Mouse (Mus musculus) forebrain, postnatal 0 days (tissue): Measurements from ENCODE around the gene Bag6. TPM values are rescaled to one million over a fixed set of nuclear protein-coding genes. Genes with fewer than 3 reads are reported as not detected.

Experiments used
- ATAC-seq: fragments of 200-750 bp; cut with Nextera tagmentation; 2 replicates; pipeline ENCODE4 v1.8.0; 2017; ENCODE audit warnings: mild to moderate bottlenecking, moderate library complexity
- DNase-seq: peaks from one replicate; pipeline ENCODE4 v3.0.0-alpha.2; 2015
- H3K27ac ChIP-seq: fragments of 300-500 bp; sonication (generic); 2 replicates; pipeline ENCODE4 v1.5.1; 2014; ENCODE audit warnings: low read depth, mild to moderate bottlenecking, antibody characterized with exemption, low read length, moderate library complexity, mixed read lengths
- H3K27me3 ChIP-seq: fragments of 300-500 bp; sonication (generic); 2 replicates; pipeline ENCODE4 v1.6.1; 2014; ENCODE audit warnings: mild to moderate bottlenecking, low read length, mixed read lengths; ENCODE audit not compliant: insufficient read depth
- H3K36me3 ChIP-seq: fragments of 300-500 bp; sonication (generic); 2 replicates; pipeline ENCODE4 v1.6.1; 2014; ENCODE audit warnings: mild to moderate bottlenecking, moderate library complexity; ENCODE audit not compliant: insufficient read depth
- H3K4me1 ChIP-seq: fragments of 300-500 bp; sonication (generic); 2 replicates; pipeline ENCODE4 v1.6.1; 2014; ENCODE audit warnings: antibody characterized with exemption; ENCODE audit not compliant: insufficient read depth
- H3K4me2 ChIP-seq: fragments of 300-500 bp; sonication (generic); 2 replicates; pipeline ENCODE4 v1.6.1; 2014; ENCODE audit warnings: low read depth, mild to moderate bottlenecking, moderate library complexity
- H3K4me3 ChIP-seq: fragments of 300-500 bp; sonication (generic); 2 replicates; pipeline ENCODE4 v1.5.1; 2014; ENCODE audit warnings: low read depth, low read length, mixed read lengths
- H3K9ac ChIP-seq: fragments of 300-500 bp; sonication (generic); 2 replicates; pipeline ENCODE4 v1.6.1; 2014; ENCODE audit warnings: mild to moderate bottlenecking
- H3K9me3 ChIP-seq: fragments of 300-500 bp; sonication (generic); 2 replicates; pipeline ENCODE4 v1.6.1; 2016; ENCODE audit warnings: low read length
- CTCF ChIP-seq: sonication (generic); IDR thresholded peaks from 2 replicates; pipeline ENCODE4 v1.5.1; 2016; ENCODE audit warnings: antibody characterized with exemption, control low read depth, low read depth
- WGBS: fragments of 180-500 bp; shearing (Covaris S2); extraction: QIAGEN DNeasy Blood & Tissue Kit; methylation state at CpG from one replicate; pipeline ENCODE4 v1.1.7; 2014; 5-methylcytosine and 5-hydroxymethylcytosine counted together
- polyA plus RNA-seq: library from polyadenylated mRNA; unstranded; fragments of >200 nt; fragmentation: Nextera tagmentation; extraction: Ambion mirVana; gene quantifications from 2 replicates; pipeline ENCODE4 v1.2.1, GENCODE M21; 2015
- total RNA-seq: library from RNA; depleted of rRNA; stranded (reverse); fragments of >200 nt; gene quantifications from 2 replicates; pipeline ENCODE4 v1.2.3, GENCODE M21; 2014; rRNA removed

The Bag6 gene
- total RNA-seq: 285 and 340 TPM in 2 replicates
- 68.2 and 71.9 TPM in 2 replicates for polyA plus RNA-seq

DNA sequence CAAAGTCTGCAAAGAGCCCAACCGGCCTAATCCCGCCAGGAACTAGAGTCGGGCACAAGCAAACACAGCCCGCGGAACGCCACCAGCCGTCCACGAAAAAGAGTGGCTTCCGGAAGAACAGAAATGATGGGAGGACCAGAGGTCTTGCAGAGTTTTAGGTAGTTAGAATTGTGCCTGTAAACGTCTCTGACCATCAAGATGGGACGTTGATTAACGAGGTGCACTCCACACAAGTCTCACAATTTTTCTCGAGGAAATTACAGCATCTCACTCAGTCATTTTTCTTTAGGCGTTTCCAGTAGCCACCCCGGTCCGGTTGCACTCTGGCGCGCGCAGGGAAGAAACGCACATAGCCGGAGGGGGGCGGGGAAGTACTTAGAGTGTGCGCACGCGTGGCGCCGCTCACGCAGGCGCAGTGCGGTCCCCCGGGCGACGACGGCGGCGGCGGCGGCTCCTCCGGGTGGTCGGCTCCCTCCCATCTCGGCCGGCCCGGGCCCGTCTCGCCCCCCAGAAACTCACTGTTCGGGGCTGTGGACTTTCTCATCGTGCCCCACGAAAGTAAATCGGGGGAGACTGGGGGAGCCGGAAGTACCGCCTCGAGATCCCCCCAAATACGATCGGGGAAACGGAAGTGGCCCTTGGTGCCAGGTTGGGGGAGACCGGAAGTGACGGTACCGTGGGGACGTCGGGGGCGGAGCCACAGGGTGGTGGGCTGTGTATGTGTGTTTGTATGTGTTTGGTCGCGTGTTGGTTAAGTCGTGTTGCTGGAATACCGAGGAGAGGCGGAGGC, at the start of gene Bag6:
Gene Bag6 (plus strand): TSS at position 378 of the 790 bp plus-strand sequence.
- DNase-seq: peak; percentile 99
- Histone ChIP-seq H3K9me3 (no peaks in the 10 kb centered on the region), H3K9ac (peak within 1 kb of the TSS; percentile 73), H3K4me3 (peak within 1 kb of the TSS; percentile 92), H3K27me3 (no peaks in the 10 kb centered on the region), H3K36me3 (peaks cover 18% of the 10 kb centered on the region), H3K4me2 (peak within 1 kb of the TSS; percentile 83), H3K4me1 (peaks cover 7% of the 10 kb centered on the region), H3K27ac (peak within 1 kb of the TSS; percentile 90)
- ATAC-seq: peak; percentile 94
- WGBS: under 1% methylated on average over 66 of the region's 66 CpGs
- TF ChIP-seq CTCF: peak; percentile 10; the same call in 1 of the 2 replicates

DNA sequence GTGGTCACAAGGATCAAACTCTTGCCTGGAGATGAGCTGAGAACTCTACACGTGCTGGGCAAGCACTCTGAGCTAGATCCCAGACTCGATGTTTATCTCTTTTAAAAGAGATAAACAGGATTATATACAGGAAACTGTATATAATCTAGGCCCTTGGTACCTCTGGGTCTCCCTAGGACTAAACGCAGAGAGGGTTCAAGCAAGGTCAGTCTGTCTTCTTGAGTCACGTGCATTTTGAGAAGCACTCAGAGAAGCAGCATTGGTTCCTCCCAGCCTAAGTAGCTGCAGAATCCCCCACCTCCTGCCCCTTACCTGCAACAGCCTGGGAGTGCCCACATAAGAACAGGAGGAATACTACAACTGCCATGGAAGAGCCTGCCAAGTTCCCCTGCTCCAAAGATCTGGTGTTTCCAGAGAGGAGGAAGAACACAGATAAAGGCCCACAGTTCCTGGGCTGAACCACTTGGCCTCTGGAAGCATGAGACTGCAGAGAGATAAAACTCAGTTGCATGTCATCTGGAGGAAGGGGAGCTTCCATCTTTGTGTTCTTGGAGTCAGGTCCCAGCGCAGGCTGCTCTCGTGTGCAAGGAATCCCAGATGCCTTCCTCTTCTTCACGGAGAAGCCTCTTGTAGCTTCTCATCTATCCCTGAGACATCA, 49.6 kb upstream of the Bag6 start, which contains the start of gene Ly6g6f:
Gene Ly6g6f (minus strand): TSS at position 403 of the 658 bp plus-strand sequence.
- no peaks in the 10 kb centered on the region for H3K36me3 ChIP-seq
- peaks cover 3% of the 10 kb centered on the region; the same call in 1 of the 2 replicates for H3K4me1 ChIP-seq
- H3K9ac ChIP-seq: no peak within 1 kb of the TSS
- no peak for TF ChIP-seq CTCF
- ATAC-seq: no peak
- no peak within 1 kb of the TSS for H3K4me2 ChIP-seq
- H3K4me3 ChIP-seq: no peak within 1 kb of the TSS
- no peaks in the 10 kb centered on the region for H3K27me3 ChIP-seq
- H3K9me3 ChIP-seq: no peaks in the 10 kb centered on the region
- WGBS: 84% methylated on average over 7 of the region's 7 CpGs
- H3K27ac ChIP-seq: no peak within 1 kb of the TSS
- no peak for DNase-seq

DNA sequence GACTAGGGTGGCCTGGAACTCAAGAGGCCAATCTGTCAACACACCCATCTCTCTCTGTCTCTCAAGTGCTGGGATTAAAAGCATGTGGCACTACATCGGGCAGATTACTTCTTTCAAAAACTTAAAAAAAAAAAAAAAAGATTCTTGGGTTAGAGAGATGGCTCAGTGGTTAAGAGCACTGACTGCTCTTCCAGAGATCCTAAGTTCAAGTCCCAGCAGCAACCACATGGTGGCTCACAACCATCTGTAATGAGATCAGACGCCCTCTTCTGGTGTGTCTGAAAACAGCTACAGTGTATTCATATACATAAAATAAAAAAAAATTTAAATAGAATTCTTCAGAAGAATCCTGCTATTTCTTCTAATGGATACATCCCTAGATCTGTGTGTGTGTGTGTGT, 46.8 kb upstream of the Bag6 start:
- Histone ChIP-seq H3K4me2 (no peak overlapping the region), H3K9ac (no peak overlapping the region), H3K36me3 (peaks cover 17% of the 10 kb centered on the region), H3K27me3 (no peaks in the 10 kb centered on the region), H3K4me3 (no peak overlapping the region), H3K9me3 (no peaks in the 10 kb centered on the region), H3K4me1 (peaks cover 3% of the 10 kb centered on the region; the same call in 1 of the 2 replicates), H3K27ac (0 out of 2 replicates have a peak overlapping the region, but pooled peaks have one; percentile 1)
- DNase-seq (peak; percentile 43), ATAC-seq (no peak; the same call in 1 of the 2 replicates)
- peak; percentile 63 for TF ChIP-seq CTCF
- WGBS: 51% methylated on average over 2 of the region's 2 CpGs

- WGBS: 4% methylated on average over 66 of the region's 67 CpGs
- 0 out of 2 replicates have a peak, but pooled peaks have one; percentile 6 for TF ChIP-seq CTCF
- H3K9ac ChIP-seq: peak within 1 kb of the TSS; percentile 90
These were observed 45.9 kb upstream of the Bag6 start, which contains the start of gene Abhd16a for GRCm38 (mm10) chr17:35088825-35089644. Abhd16a (plus strand) TSS chr17:35089263.

DNA sequence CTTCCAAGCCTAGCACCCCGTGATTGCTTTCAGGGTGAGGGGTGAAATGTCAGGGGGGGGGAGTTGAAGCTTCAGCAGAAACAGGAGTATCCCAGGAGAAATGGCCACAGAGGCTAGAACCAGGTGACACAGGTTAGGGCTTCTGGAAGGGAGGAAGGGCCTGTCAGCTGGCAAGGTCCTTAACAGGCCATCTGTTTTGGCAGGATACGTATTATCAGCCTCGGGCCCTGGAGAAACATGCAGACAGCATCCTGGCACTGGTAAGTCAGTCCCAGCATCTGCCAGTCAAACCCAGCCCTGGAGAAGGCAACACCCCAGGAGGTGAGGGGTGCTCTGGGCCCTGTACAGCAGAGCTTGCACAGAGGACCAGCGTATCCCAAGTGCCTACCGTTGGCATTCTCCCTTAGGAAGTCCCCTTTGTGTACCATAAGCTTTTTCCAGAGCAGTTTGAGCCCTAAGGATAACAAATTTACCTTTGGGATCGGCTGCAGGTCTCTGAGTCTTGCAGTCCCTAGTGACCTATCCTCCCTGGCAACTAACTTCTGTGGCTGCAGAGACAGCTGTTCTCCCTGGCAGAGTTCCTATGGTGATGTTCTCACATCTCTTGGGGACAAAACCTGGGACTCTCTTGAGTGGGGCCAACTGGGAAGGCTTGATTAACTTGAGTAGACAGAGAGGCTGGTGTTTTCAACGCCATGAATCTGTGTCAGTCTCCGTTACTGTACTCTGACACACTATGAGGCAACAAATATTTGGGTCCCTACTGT, 44.6 kb upstream of the Bag6 start:
- Histone ChIP-seq H3K4me1 (peaks cover 3% of the 10 kb centered on the region; the same call in 1 of the 2 replicates), H3K36me3 (peaks cover 31% of the 10 kb centered on the region), H3K4me3 (peak overlapping the region; percentile 71), H3K4me2 (peak overlapping the region; percentile 61), H3K9me3 (no peaks in the 10 kb centered on the region), H3K27me3 (no peaks in the 10 kb centered on the region), H3K9ac (peak overlapping the region; percentile 90), H3K27ac (peak overlapping the region; percentile 99; the same call in 1 of the 2 replicates)
- no peak for TF ChIP-seq CTCF
- ATAC-seq (no peak), DNase-seq (no peak)
- 44% methylated on average over 8 of the region's 8 CpGs for WGBS

More at GRCm38 (mm10) chr17:35088825-35089644, 45.9 kb upstream of the Bag6 start, which contains the start of gene Abhd16a:
- H3K4me3 ChIP-seq: peak within 1 kb of the TSS; percentile 71
- H3K4me1 ChIP-seq: peaks cover 3% of the 10 kb centered on the region; the same call in 1 of the 2 replicates
- DNase-seq (peak; percentile 97), ATAC-seq (peak; percentile 97)
- peak within 1 kb of the TSS; percentile 61 for H3K4me2 ChIP-seq
- no peaks in the 10 kb centered on the region for H3K27me3 ChIP-seq
- peaks cover 23% of the 10 kb centered on the region for H3K36me3 ChIP-seq
- peak within 1 kb of the TSS; percentile 99 for H3K27ac ChIP-seq
- no peaks in the 10 kb centered on the region for H3K9me3 ChIP-seq
